Mouse (Mus musculus): ENCODE results near the gene Tent5d.

The Tent5d gene

GRCm38 (mm10) chrX:107792290-107792689 lies at the start of gene Tent5d:
Gene Tent5d, plus strand, starts transcription at chrX:107792590.
- DNase-seq: no peak

GRCm38 (mm10) chrX:107767896-107768295 lies 24.5 kb upstream of the Tent5d start:
- no peak for DNase-seq

GRCm38 (mm10) chrX:107790136-107790535 lies 2.3 kb upstream of the Tent5d start:
- no peak for DNase-seq

- DNase-seq: no peak
Observed at GRCm38 (mm10) chrX:107790750-107791493, 1.5 kb upstream of the Tent5d start.

GRCm38 (mm10) chrX:107795785-107796184 lies 3.4 kb downstream of the Tent5d start:
- DNase-seq: no peak

GRCm38 (mm10) chrX:107796919-107797318 lies 4.5 kb downstream of the Tent5d start:
- no peak for DNase-seq

- no peak for DNase-seq
Observed at GRCm38 (mm10) chrX:107812120-107812519, 19.7 kb downstream of the Tent5d start.

GRCm38 (mm10) chrX:107815502-107816217 lies 23.3 kb downstream of the Tent5d start:
- DNase-seq: peak; percentile 8

GRCm38 (mm10) chrX:107816218-107816554 lies 23.8 kb downstream of the Tent5d start, which contains the start of gene 2610002M06Rik:
Gene 2610002M06Rik, minus strand, starts transcription at chrX:107816334.
- peak; percentile 89 for DNase-seq

GRCm38 (mm10) chrX:107816726-107817125 lies 24.3 kb downstream of the Tent5d start:
- no peak for DNase-seq

GRCm38 (mm10) chrX:107858165-107858564 lies 65.8 kb downstream of the Tent5d start:
- DNase-seq: no peak
